Comparison of ENCODE assay signal across 14 mouse cellular contexts in genomic region chr1:158019161-158019560, GRCm38 (mm10).
A peak's percentile ranks its signal among the peaks of the same experiment; 100 is the strongest.
DNase-seq lines count a peak whose midpoint lies in the region; ATAC-seq and TF ChIP-seq lines count a peak whose summit lies in the region.
"Had no signal": no experiment of that assay in that cellular context is flagged by ENCODE, and none has a peak within 500 bp of the region (broad histone marks: within the 10 kb centered on the region; RNA-seq: fewer than 3 reads in every experiment).

No protein-coding gene starts in this region.

- peak; percentile 11 for DNase-seq in heart, postnatal 0 days (ENCODE audit: low spot score)
- no peak for DNase-seq in heart, adult 9 months (ENCODE audit: low spot score in 2 of 2)
- DNase-seq in midbrain, embryonic 14.5 days, result peak; percentile 41
- DNase-seq in midbrain, postnatal 0 days (ENCODE audit: low spot score), result no peak
- peak; percentile 83 for DNase-seq in embryonic facial prominence, embryonic 11.5 days (ENCODE audit: low spot score)
- DNase-seq in retina, embryonic 14.5 days (ENCODE audit: low spot score), result peak; percentile 61
- DNase-seq in right cerebral cortex, adult 18-20 months, result no peak
- DNase-seq: adrenal gland, adult 2 months; cerebellum, adult 9-11 months; thymus, postnatal 36 days had no signal

- H3K9ac ChIP-seq in heart, postnatal 0 days (replicated peaks; ENCODE audit: low read depth, low read length), result no peak overlapping the region
- no peak overlapping the region for H3K9ac ChIP-seq in midbrain, embryonic 14.5 days (replicated peaks; ENCODE audit: low read length)
- H3K9ac ChIP-seq in midbrain, postnatal 0 days (replicated peaks; ENCODE audit: low read length, poor library complexity, severe bottlenecking), result no peak overlapping the region
- no peak overlapping the region for H3K9ac ChIP-seq in embryonic facial prominence, embryonic 11.5 days (replicated peaks; ENCODE audit: low read length)
- H3K9ac ChIP-seq: forebrain, embryonic 12.5 days; liver, embryonic 15.5 days had no signal

- no peak overlapping the region for H3K4me3 ChIP-seq in heart, postnatal 0 days (ENCODE audit: low read depth, low read length)
- no peak overlapping the region for H3K4me3 ChIP-seq in midbrain, embryonic 14.5 days (replicated peaks; ENCODE audit: low read depth, low read length)
- H3K4me3 ChIP-seq in midbrain, postnatal 0 days (ENCODE audit: low read depth, low read length), result no peak overlapping the region
- H3K4me3 ChIP-seq in embryonic facial prominence, embryonic 11.5 days (ENCODE audit: low read depth, low read length), result no peak overlapping the region
- H3K4me3 ChIP-seq: forebrain, embryonic 12.5 days; liver, embryonic 15.5 days had no signal

- no peak for TF ChIP-seq EP300 in heart, postnatal 0 days (IDR thresholded peaks at IDR 0.05; ENCODE audit: low read depth)

- no peaks in the 10 kb centered on the region for H3K27me3 ChIP-seq in heart, postnatal 0 days (ENCODE audit: control insufficient read depth, insufficient read depth, low read length)
- no peaks in the 10 kb centered on the region for H3K27me3 ChIP-seq in midbrain, embryonic 14.5 days (ENCODE audit: control insufficient read depth, insufficient read depth, low read length)
- H3K27me3 ChIP-seq in midbrain, postnatal 0 days (ENCODE audit: insufficient read depth, low read length), result no peaks in the 10 kb centered on the region
- no peaks in the 10 kb centered on the region for H3K27me3 ChIP-seq in embryonic facial prominence, embryonic 11.5 days (ENCODE audit: control insufficient read depth, insufficient read depth, low read length)
- H3K27me3 ChIP-seq: CH12.LX; forebrain, embryonic 12.5 days; liver, embryonic 15.5 days had no signal

- H3K4me1 ChIP-seq in heart, postnatal 0 days (ENCODE audit: control insufficient read depth, insufficient read depth), result no peaks in the 10 kb centered on the region
- no peaks in the 10 kb centered on the region for H3K4me1 ChIP-seq in midbrain, embryonic 14.5 days (ENCODE audit: control insufficient read depth, insufficient read depth, low read length)
- no peaks in the 10 kb centered on the region for H3K4me1 ChIP-seq in midbrain, postnatal 0 days (ENCODE audit: insufficient read depth, low read length)
- H3K4me1 ChIP-seq in embryonic facial prominence, embryonic 11.5 days (ENCODE audit: control insufficient read depth, insufficient read depth, low read length), result no peaks in the 10 kb centered on the region
- H3K4me1 ChIP-seq: forebrain, embryonic 12.5 days; liver, embryonic 15.5 days had no signal

- no peaks in the 10 kb centered on the region for H3K36me3 ChIP-seq in heart, postnatal 0 days (replicated peaks; ENCODE audit: control insufficient read depth, insufficient read depth, low read length)
- H3K36me3 ChIP-seq in midbrain, embryonic 14.5 days (ENCODE audit: control insufficient read depth, insufficient read depth, low read length), result no peaks in the 10 kb centered on the region
- H3K36me3 ChIP-seq in midbrain, postnatal 0 days (ENCODE audit: insufficient read depth, low read length), result no peaks in the 10 kb centered on the region
- no peaks in the 10 kb centered on the region for H3K36me3 ChIP-seq in embryonic facial prominence, embryonic 11.5 days (replicated peaks; ENCODE audit: control insufficient read depth, insufficient read depth, low read depth, low read length)
- H3K36me3 ChIP-seq: forebrain, embryonic 12.5 days; liver, embryonic 15.5 days had no signal

- TF ChIP-seq CTCF in heart, postnatal 0 days (IDR thresholded peaks at IDR 0.05; ENCODE audit: low read depth), result no peak
- no peak for TF ChIP-seq CTCF in midbrain, postnatal 0 days (IDR thresholded peaks at IDR 0.05)

- 20% methylated on average over 7 of the region's 7 CpGs for WGBS in heart, postnatal 0 days
- 29% methylated on average over 7 of the region's 7 CpGs for WGBS in midbrain, embryonic 14.5 days
- WGBS in midbrain, postnatal 0 days, result 29% methylated on average over 7 of the region's 7 CpGs
- WGBS in embryonic facial prominence, embryonic 11.5 days, result 35% methylated on average over 7 of the region's 7 CpGs

- H3K9me3 ChIP-seq in heart, postnatal 0 days (replicated peaks; ENCODE audit: control insufficient read depth, low read length), result no peaks in the 10 kb centered on the region
- no peaks in the 10 kb centered on the region for H3K9me3 ChIP-seq in midbrain, embryonic 14.5 days (ENCODE audit: control insufficient read depth, low read length)
- H3K9me3 ChIP-seq in midbrain, postnatal 0 days (ENCODE audit: low read length), result no peaks in the 10 kb centered on the region
- H3K9me3 ChIP-seq in embryonic facial prominence, embryonic 11.5 days (replicated peaks; ENCODE audit: control insufficient read depth, low read length), result no peaks in the 10 kb centered on the region
- H3K9me3 ChIP-seq: forebrain, embryonic 12.5 days; liver, embryonic 15.5 days had no signal

- H3K27ac ChIP-seq in heart, postnatal 0 days (ENCODE audit: low read depth), result no peak overlapping the region
- H3K27ac ChIP-seq in midbrain, embryonic 14.5 days (replicated peaks; ENCODE audit: low read depth, low read length), result no peak overlapping the region
- H3K27ac ChIP-seq in midbrain, postnatal 0 days (ENCODE audit: low read depth, low read length), result no peak overlapping the region
- H3K27ac ChIP-seq in embryonic facial prominence, embryonic 11.5 days (replicated peaks; ENCODE audit: low read depth, low read length), result no peak overlapping the region
- H3K27ac ChIP-seq: forebrain, embryonic 12.5 days; liver, embryonic 15.5 days had no signal

- no peak for ATAC-seq in heart, postnatal 0 days (ENCODE audit: insufficient read depth, low read depth)
- ATAC-seq in midbrain, embryonic 14.5 days (ENCODE audit: low FRiP score, low TSS enrichment), result no peak
- no peak for ATAC-seq in midbrain, postnatal 0 days (ENCODE audit: low FRiP score)
- no peak for ATAC-seq in embryonic facial prominence, embryonic 11.5 days (replicated peaks; ENCODE audit: insufficient number of reproducible peaks, low FRiP score, low TSS enrichment, low read depth)
- ATAC-seq in cerebellum, adult (ENCODE audit: insufficient number of reproducible peaks, low FRiP score, low TSS enrichment), result no peak

- no peak overlapping the region for H3K4me2 ChIP-seq in heart, postnatal 0 days (ENCODE audit: low read depth, low read length)
- H3K4me2 ChIP-seq in midbrain, embryonic 14.5 days (ENCODE audit: low read length), result no peak overlapping the region
- no peak overlapping the region for H3K4me2 ChIP-seq in midbrain, postnatal 0 days (ENCODE audit: low read depth, low read length, poor library complexity, severe bottlenecking)
- no peak overlapping the region for H3K4me2 ChIP-seq in embryonic facial prominence, embryonic 11.5 days (ENCODE audit: low read depth, low read length)
- H3K4me2 ChIP-seq: forebrain, embryonic 12.5 days; liver, embryonic 15.5 days had no signal

Comparison
In these comparisons a context has a peak if more than half of its experiments do, and no peak if none do; other contexts are left out.
1. DNase-seq: peak in heart, postnatal 0 days (single experiment), midbrain, embryonic 14.5 days (single experiment), embryonic facial prominence, embryonic 11.5 days (single experiment) and retina, embryonic 14.5 days (single experiment); none in heart, adult 9 months (0 of 2), midbrain, postnatal 0 days (single experiment) and right cerebral cortex, adult 18-20 months (single experiment).